Mouse (Mus musculus) T-cell, adult 2 months (primary cell): ENCODE measurements around the gene Klhl40.

Source experiments
- DNase-seq: peaks from one replicate; pipeline ENCODE4 v3.0.0; 2022; ENCODE audit warnings: low spot score

Klhl40 gene

GRCm38 (mm10) chr9:121826356-121826755 lies 48.9 kb downstream of the Klhl40 start:
- DNase-seq = no peak

DNA sequence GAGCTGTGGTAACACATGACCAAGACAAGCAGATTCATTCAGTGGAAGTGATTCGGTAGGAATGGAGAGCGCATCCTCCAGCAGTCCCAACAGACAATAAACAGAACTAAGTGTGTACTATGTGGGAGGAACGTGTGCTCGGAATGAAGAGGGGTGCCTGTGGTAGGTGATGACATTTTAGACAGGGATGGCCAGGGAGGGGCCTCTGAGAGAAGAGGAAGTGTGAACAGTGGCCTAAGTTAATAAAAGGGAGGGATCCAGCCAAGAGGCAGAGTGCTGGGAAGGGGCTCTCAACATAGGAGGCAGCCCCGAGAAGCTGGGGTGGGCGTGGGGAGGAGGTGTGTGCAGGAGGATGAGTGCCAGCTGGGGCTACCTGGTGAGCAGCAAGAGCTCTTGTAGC lies 50.9 kb downstream of the Klhl40 start:
- DNase-seq = no peak

GRCm38 (mm10) chr9:121829270-121829992 lies 52.0 kb downstream of the Klhl40 start:
- DNase-seq = no peak

- peak; percentile 17 for DNase-seq
Observed at GRCm38 (mm10) chr9:121830243-121830955, 53.0 kb downstream of the Klhl40 start.

GRCm38 (mm10) chr9:121830956-121831293 lies 53.5 kb downstream of the Klhl40 start:
- DNase-seq = peak; percentile 60
